Mouse (Mus musculus) retina, postnatal 1 day (tissue): ENCODE measurements around the gene Myl9.
A peak's percentile ranks its signal among the peaks of the same experiment; 100 is the strongest.

Source experiments
- DNase-seq: peaks from one replicate; pipeline ENCODE4 v3.0.0-alpha.2; 2012

Myl9 gene

GRCm38 (mm10) chr2:156774738-156775454 is at the start of gene Myl9:
TSS of gene Myl9 (plus strand) at chr2:156775420.
- DNase-seq, result peak; percentile 83

GRCm38 (mm10) chr2:156726344-156726743 is 48.9 kb upstream of the Myl9 start:
- DNase-seq, result peak; percentile 54

- DNase-seq, result no peak
Observed at GRCm38 (mm10) chr2:156726878-156727277, 48.3 kb upstream of the Myl9 start.

GRCm38 (mm10) chr2:156729537-156730469 is 45.4 kb upstream of the Myl9 start:
- DNase-seq, result peak; percentile 35

- DNase-seq, result no peak
Observed at GRCm38 (mm10) chr2:156730501-156730921, 44.7 kb upstream of the Myl9 start.

GRCm38 (mm10) chr2:156731592-156731991 is 43.6 kb upstream of the Myl9 start:
- DNase-seq, result no peak

GRCm38 (mm10) chr2:156732109-156732508 is 43.1 kb upstream of the Myl9 start:
- no peak for DNase-seq

GRCm38 (mm10) chr2:156735761-156736335 is 39.4 kb upstream of the Myl9 start:
- DNase-seq, result peak; percentile 52

GRCm38 (mm10) chr2:156736846-156737245 is 38.4 kb upstream of the Myl9 start:
- DNase-seq, result no peak

GRCm38 (mm10) chr2:156737976-156738375 is 37.2 kb upstream of the Myl9 start:
- no peak for DNase-seq

GRCm38 (mm10) chr2:156741265-156741664 is 34.0 kb upstream of the Myl9 start:
- DNase-seq, result no peak

- DNase-seq, result no peak
Observed at GRCm38 (mm10) chr2:156741998-156742397, 33.2 kb upstream of the Myl9 start.

- no peak for DNase-seq
Observed at GRCm38 (mm10) chr2:156743248-156743647, 32.0 kb upstream of the Myl9 start.

- DNase-seq, result no peak
Observed at GRCm38 (mm10) chr2:156744414-156744813, 30.8 kb upstream of the Myl9 start.

- DNase-seq, result no peak
Observed at GRCm38 (mm10) chr2:156747315-156747714, 27.9 kb upstream of the Myl9 start.

GRCm38 (mm10) chr2:156749687-156750086 is 25.5 kb upstream of the Myl9 start:
- DNase-seq, result no peak

GRCm38 (mm10) chr2:156756937-156757336 is 18.3 kb upstream of the Myl9 start:
- DNase-seq, result no peak

GRCm38 (mm10) chr2:156760843-156761505 is 14.2 kb upstream of the Myl9 start:
- no peak for DNase-seq

- DNase-seq, result no peak
Observed at GRCm38 (mm10) chr2:156761521-156762278, 13.5 kb upstream of the Myl9 start.

GRCm38 (mm10) chr2:156762499-156762898 is 12.7 kb upstream of the Myl9 start:
- no peak for DNase-seq

- DNase-seq, result no peak
Observed at GRCm38 (mm10) chr2:156763101-156763500, 12.1 kb upstream of the Myl9 start.

GRCm38 (mm10) chr2:156764022-156764421 is 11.2 kb upstream of the Myl9 start:
- DNase-seq, result no peak
